In genomic region chr5:48410348-48410747, GRCm38 (mm10) we compare ENCODE assay signal across 22 mouse cellular contexts.
DNase-seq lines count a peak whose midpoint lies in the region; ATAC-seq lines count a peak whose summit lies in the region.
"Had no signal": no experiment of that assay in that cellular context is flagged by ENCODE, and none has a peak within 500 bp of the region (broad histone marks: within the 10 kb centered on the region; RNA-seq: fewer than 3 reads in every experiment).

No protein-coding gene starts in this region.

- no peak for DNase-seq in heart, postnatal 25 days (ENCODE audit: low spot score)
- peak; percentile 15 for DNase-seq in kidney, postnatal 14 days
- DNase-seq in adrenal gland, adult (ENCODE audit: inconsistent age in 2 of 2, low spot score in 1 of 2), result peak; percentile 77 to 88
- DNase-seq in adrenal gland, postnatal 25 days, result peak; percentile 66
- no peak for DNase-seq in ovary, postnatal 10 days (ENCODE audit: low spot score)
- DNase-seq in embryonic facial prominence, embryonic 10.5 days (ENCODE audit: low spot score), result no peak
- DNase-seq: cerebellum, adult 9-10 months; gastrocnemius, postnatal 14 days; heart, adult 18-20 months; lung, adult 18-20 months; right cerebral cortex, adult 18-20 months; thymus, postnatal 14 days had no signal

- no peak overlapping the region for H3K27ac ChIP-seq in heart, embryonic 16.5 days (ENCODE audit: low read length)
- no peak overlapping the region for H3K27ac ChIP-seq in kidney, embryonic 16.5 days (ENCODE audit: low read length)
- no peak overlapping the region for H3K27ac ChIP-seq in embryonic facial prominence, embryonic 10.5 days (replicated peaks)
- H3K27ac ChIP-seq: forebrain, embryonic 15.5 days; heart, embryonic 13.5 days; hindbrain, embryonic 15.5 days; limb, embryonic 13.5 days; liver, embryonic 12.5 days; stomach, postnatal 0 days had no signal

- H3K9me3 ChIP-seq in heart, embryonic 16.5 days (replicated peaks; ENCODE audit: control insufficient read depth, low read length), result no peaks in the 10 kb centered on the region
- H3K9me3 ChIP-seq in kidney, embryonic 16.5 days (ENCODE audit: low read length), result no peaks in the 10 kb centered on the region
- no peaks in the 10 kb centered on the region for H3K9me3 ChIP-seq in embryonic facial prominence, embryonic 10.5 days
- H3K9me3 ChIP-seq: forebrain, embryonic 15.5 days; heart, embryonic 13.5 days; hindbrain, embryonic 15.5 days; limb, embryonic 13.5 days; liver, embryonic 12.5 days had no signal

- H3K4me3 ChIP-seq in heart, embryonic 16.5 days (ENCODE audit: low read length), result no peak overlapping the region
- H3K4me3 ChIP-seq in kidney, embryonic 16.5 days (ENCODE audit: low read length), result no peak overlapping the region
- no peak overlapping the region for H3K4me3 ChIP-seq in embryonic facial prominence, embryonic 10.5 days
- H3K4me3 ChIP-seq: forebrain, embryonic 15.5 days; heart, embryonic 13.5 days; hindbrain, embryonic 15.5 days; limb, embryonic 13.5 days; liver, embryonic 12.5 days had no signal

- no peak overlapping the region for H3K4me2 ChIP-seq in heart, embryonic 16.5 days (ENCODE audit: low read depth, low read length)
- H3K4me2 ChIP-seq in kidney, embryonic 16.5 days (replicated peaks; ENCODE audit: low read depth, low read length), result no peak overlapping the region
- H3K4me2 ChIP-seq: forebrain, embryonic 15.5 days; heart, embryonic 13.5 days; hindbrain, embryonic 15.5 days; limb, embryonic 13.5 days; liver, embryonic 12.5 days; midbrain, embryonic 11.5 days had no signal

- intact Hi-C loops in heart, postnatal 25 days (cut with DNase I), result no loop called here

- H3K27me3 ChIP-seq in heart, embryonic 16.5 days (ENCODE audit: control insufficient read depth, insufficient read depth, low read length), result no peaks in the 10 kb centered on the region
- no peaks in the 10 kb centered on the region for H3K27me3 ChIP-seq in kidney, embryonic 16.5 days (ENCODE audit: insufficient read depth, low read length)
- H3K27me3 ChIP-seq in embryonic facial prominence, embryonic 10.5 days (replicated peaks; ENCODE audit: low read depth, poor library complexity, severe bottlenecking), result no peaks in the 10 kb centered on the region
- H3K27me3 ChIP-seq: forebrain, embryonic 15.5 days; heart, embryonic 13.5 days; hindbrain, embryonic 15.5 days; limb, embryonic 13.5 days; liver, embryonic 12.5 days had no signal

- no peak overlapping the region for H3K9ac ChIP-seq in heart, embryonic 16.5 days (ENCODE audit: low read length)
- no peak overlapping the region for H3K9ac ChIP-seq in kidney, embryonic 16.5 days (replicated peaks; ENCODE audit: low read length)
- H3K9ac ChIP-seq: forebrain, embryonic 15.5 days; heart, embryonic 13.5 days; hindbrain, embryonic 15.5 days; limb, embryonic 13.5 days; liver, embryonic 12.5 days had no signal

- WGBS in heart, embryonic 16.5 days, result 62% methylated on average over 5 of the region's 5 CpGs
- 51% methylated on average over 5 of the region's 5 CpGs for WGBS in kidney, embryonic 16.5 days
- WGBS in embryonic facial prominence, embryonic 10.5 days, result 81% methylated on average over 5 of the region's 5 CpGs

- no peaks in the 10 kb centered on the region for H3K4me1 ChIP-seq in heart, embryonic 16.5 days (ENCODE audit: control insufficient read depth, insufficient read depth, low read length)
- H3K4me1 ChIP-seq in kidney, embryonic 16.5 days (ENCODE audit: insufficient read depth, low read length), result peaks cover 16% of the 10 kb centered on the region
- H3K4me1 ChIP-seq in embryonic facial prominence, embryonic 10.5 days, result no peaks in the 10 kb centered on the region
- H3K4me1 ChIP-seq: forebrain, embryonic 15.5 days; hindbrain, embryonic 15.5 days; liver, embryonic 12.5 days had no signal

- peaks cover under 1% of the 10 kb centered on the region; the same call in 1 of the 2 replicates for H3K36me3 ChIP-seq in heart, embryonic 16.5 days (ENCODE audit: control insufficient read depth, insufficient read depth)
- H3K36me3 ChIP-seq in kidney, embryonic 16.5 days (ENCODE audit: insufficient read depth, low read length), result no peaks in the 10 kb centered on the region
- H3K36me3 ChIP-seq in embryonic facial prominence, embryonic 10.5 days (replicated peaks), result 0 out of 2 replicates have a peak, but pooled peaks cover under 1% of the 10 kb centered on the region
- H3K36me3 ChIP-seq: forebrain, embryonic 15.5 days; hindbrain, embryonic 15.5 days; limb, embryonic 13.5 days; liver, embryonic 12.5 days had no signal

- ATAC-seq in heart, embryonic 16.5 days (replicated peaks; ENCODE audit: extremely low read depth, insufficient read depth, low FRiP score), result peak; percentile 41; the same call in 1 of the 2 replicates
- no peak for ATAC-seq in kidney, embryonic 16.5 days (ENCODE audit: low FRiP score, low TSS enrichment)
- ATAC-seq: CD4-positive, CD25-positive, alpha-beta regulatory T cell, adult 4 months; forebrain, embryonic 15.5 days; liver, embryonic 12.5 days had no signal

Comparison
In these comparisons a context has a peak if more than half of its experiments do, and no peak if none do; other contexts are left out.
1. DNase-seq: peak in kidney, postnatal 14 days (single experiment), adrenal gland, adult (2 of 2) and adrenal gland, postnatal 25 days (single experiment); none in heart, postnatal 25 days (single experiment), ovary, postnatal 10 days (single experiment) and embryonic facial prominence, embryonic 10.5 days (single experiment).